Mouse (Mus musculus): ENCODE results near the gene Grm5. TPM values are rescaled to one million over a fixed set of nuclear protein-coding genes. Genes with fewer than 3 reads are reported as not detected.
A peak's percentile ranks its signal among the peaks of the same experiment; 100 is the strongest.

Grm5 gene
- polyA plus RNA-seq, 1 experiment from 2014 or later: 0.07 TPM

- 92% methylated on average over 8 of the region's 8 CpGs for WGBS
- H3K4me1 ChIP-seq: peaks cover 15% of the 10 kb centered on the region
- no peaks in the 10 kb centered on the region for H3K9me3 ChIP-seq
- no peak overlapping the region for H3K27ac ChIP-seq
- no peak for DNase-seq (ENCODE audit: extremely low spot score, low spot score)
- no peak overlapping the region for H3K4me3 ChIP-seq
- peaks cover 42% of the 10 kb centered on the region for H3K27me3 ChIP-seq (ENCODE audit: poor library complexity, severe bottlenecking)
- H3K36me3 ChIP-seq (replicated peaks): no peaks in the 10 kb centered on the region
These were observed 544.3 kb downstream of the Grm5 start for GRCm38 (mm10) chr7:88128080-88128848.

DNA sequence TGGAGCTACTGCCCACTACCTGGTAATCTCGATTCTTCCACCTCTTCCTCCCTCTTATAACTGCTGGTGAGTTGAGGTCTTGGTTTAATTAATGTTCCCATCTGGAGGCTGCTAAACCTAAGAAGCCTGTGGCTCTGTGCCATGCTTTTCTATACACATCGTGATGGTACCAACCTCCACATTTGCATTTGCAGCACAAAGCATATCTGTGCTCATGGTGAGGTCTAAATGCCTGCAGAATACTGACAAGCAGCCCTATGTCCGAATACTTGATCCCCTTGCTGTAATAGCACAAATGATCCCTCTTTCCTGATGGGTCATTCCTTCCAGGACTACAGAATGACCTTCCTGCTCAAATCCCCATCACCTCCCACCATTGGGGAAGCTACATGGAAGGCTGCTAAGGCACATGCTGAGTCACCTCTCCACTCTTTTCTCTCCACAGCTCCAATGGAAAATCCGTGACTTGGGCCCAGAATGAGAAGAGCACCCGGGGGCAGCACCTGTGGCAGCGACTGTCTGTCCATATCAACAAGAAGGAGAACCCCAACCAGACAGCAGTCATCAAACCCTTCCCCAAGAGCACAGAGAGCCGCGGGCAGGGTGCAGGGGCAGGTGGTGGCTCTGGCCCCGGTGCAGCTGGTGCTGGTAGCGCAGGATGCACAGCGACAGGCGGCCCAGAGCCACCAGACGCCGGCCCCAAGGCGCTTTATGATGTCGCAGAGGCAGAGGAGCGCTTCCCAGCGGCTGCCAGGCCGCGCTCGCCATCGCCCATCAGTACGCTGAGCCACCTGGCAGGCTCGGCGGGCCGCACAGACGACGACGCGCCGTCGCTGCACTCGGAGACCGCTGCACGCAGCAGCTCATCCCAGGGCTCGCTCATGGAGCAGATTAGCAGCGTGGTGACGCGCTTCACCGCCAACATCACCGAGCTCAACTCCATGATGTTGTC is 545.8 kb downstream of the Grm5 start:
- Histone ChIP-seq H3K27ac (peak overlapping the region; percentile 65), H3K36me3 (replicated peaks) (no peaks in the 10 kb centered on the region), H3K9me3 (no peaks in the 10 kb centered on the region), H3K27me3 (ENCODE audit: poor library complexity, severe bottlenecking) (peaks cover 42% of the 10 kb centered on the region), H3K4me3 (peak overlapping the region; percentile 53), H3K4me1 (peaks cover 15% of the 10 kb centered on the region)
- WGBS: 9% methylated on average over 41 of the region's 41 CpGs
- DNase-seq (ENCODE audit: extremely low spot score, low spot score): peak; percentile 33

DNA sequence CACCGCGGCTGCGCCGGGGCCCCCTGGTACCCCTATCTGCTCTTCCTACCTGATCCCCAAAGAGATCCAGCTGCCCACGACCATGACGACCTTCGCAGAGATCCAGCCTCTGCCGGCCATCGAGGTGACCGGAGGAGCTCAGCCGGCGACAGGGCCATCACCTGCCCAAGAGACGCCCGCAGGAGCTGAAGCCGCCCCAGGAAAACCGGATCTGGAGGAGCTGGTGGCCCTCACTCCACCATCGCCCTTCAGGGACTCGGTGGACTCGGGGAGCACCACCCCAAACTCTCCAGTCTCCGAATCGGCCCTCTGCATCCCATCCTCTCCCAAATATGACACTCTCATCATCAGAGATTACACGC is 546.5 kb downstream of the Grm5 start:
- DNase-seq (ENCODE audit: extremely low spot score, low spot score): peak; percentile 21
- no peaks in the 10 kb centered on the region for H3K9me3 ChIP-seq
- H3K27ac ChIP-seq: peak overlapping the region; percentile 65
- H3K4me3 ChIP-seq: peak overlapping the region; percentile 53
- H3K36me3 ChIP-seq (replicated peaks): no peaks in the 10 kb centered on the region
- H3K27me3 ChIP-seq (ENCODE audit: poor library complexity, severe bottlenecking): peaks cover 42% of the 10 kb centered on the region
- 25% methylated on average over 22 of the region's 22 CpGs for WGBS
- peaks cover 15% of the 10 kb centered on the region for H3K4me1 ChIP-seq

DNA sequence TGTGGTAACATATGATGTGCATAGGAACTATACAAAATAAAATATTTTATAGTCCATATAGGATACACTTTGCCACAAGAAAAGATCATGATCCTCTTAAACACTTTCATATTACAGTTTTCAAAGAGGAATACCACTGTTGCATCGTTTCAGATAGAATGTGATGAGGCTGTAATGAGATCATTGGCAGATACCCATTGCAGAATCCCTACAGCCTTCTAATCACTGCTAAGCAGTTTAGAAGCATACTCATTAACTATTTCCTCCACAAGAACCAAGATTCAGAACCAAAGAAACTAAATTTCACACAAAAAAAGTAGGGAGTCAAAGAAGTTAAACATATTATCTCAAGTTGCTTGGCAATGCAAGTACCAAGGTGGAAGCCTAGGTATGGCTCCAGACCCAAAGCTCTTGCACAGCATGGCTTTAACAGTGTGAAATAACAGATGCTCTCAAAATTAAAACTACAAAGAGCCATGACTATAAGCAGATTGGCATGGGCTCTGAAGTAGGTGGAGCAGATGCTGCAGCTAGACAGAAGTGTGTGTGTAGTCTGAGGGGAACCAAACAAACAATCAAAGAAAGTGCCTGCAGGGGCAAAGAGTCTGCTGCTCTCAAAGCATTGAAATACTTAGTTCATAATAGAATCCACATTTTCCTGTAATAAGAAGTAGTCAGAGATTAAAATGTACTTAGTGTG is 575.7 kb downstream of the Grm5 start:
- DNase-seq (ENCODE audit: extremely low spot score, low spot score): no peak
- H3K9me3 ChIP-seq: no peaks in the 10 kb centered on the region
- H3K27me3 ChIP-seq (ENCODE audit: poor library complexity, severe bottlenecking): no peaks in the 10 kb centered on the region
- 86% methylated on average over 1 of the region's 1 CpGs for WGBS
- H3K36me3 ChIP-seq (replicated peaks): no peaks in the 10 kb centered on the region
- H3K4me3 ChIP-seq: no peak overlapping the region
- H3K27ac ChIP-seq: no peak overlapping the region
- H3K4me1 ChIP-seq: no peaks in the 10 kb centered on the region

- 93% methylated on average over 2 of the region's 2 CpGs for WGBS
- no peak overlapping the region for H3K27ac ChIP-seq
These were observed 577.6 kb downstream of the Grm5 start for GRCm38 (mm10) chr7:88161586-88161985.

More at GRCm38 (mm10) chr7:88161586-88161985, 577.6 kb downstream of the Grm5 start:
- no peaks in the 10 kb centered on the region for H3K9me3 ChIP-seq
- no peaks in the 10 kb centered on the region for H3K27me3 ChIP-seq (ENCODE audit: poor library complexity, severe bottlenecking)
- H3K4me1 ChIP-seq: no peaks in the 10 kb centered on the region
- no peak overlapping the region for H3K4me3 ChIP-seq
- DNase-seq (ENCODE audit: extremely low spot score, low spot score): no peak
- no peaks in the 10 kb centered on the region for H3K36me3 ChIP-seq (replicated peaks)

Other genes starting within 250 kb of the Grm5 start
- gene Tyr, start 90.7 kb upstream of the Grm5 start, polyA plus RNA-seq (2016; fragmentation: Nextera tagmentation; extraction: Ambion mirVana): 0.51 and 1.9 TPM in 2 replicates

All from forebrain, embryonic 10.5 days (tissue).